Mouse (Mus musculus): Measurements from ENCODE around the gene Ttc28.

Gene Ttc28

DNA sequence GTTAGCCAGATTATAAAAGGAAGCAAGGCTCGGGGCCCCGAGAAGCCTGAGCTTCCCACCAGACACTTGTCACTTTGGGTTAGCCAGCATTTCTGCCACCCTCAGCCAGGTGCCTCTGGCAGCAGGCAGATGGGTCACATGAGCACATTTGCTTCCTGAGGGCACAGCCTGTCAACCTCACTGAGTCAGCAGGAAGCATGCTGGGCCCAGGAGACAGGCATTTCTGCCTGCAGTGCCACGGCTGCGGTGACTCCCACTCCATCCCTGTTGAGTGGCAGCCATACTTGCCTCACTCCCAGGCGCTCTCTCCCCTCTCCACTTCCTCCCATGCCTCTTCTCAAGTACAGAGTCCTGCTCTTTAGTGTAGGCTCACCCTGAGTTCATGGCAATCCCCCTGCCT is 395.3 kb downstream of the Ttc28 start:
- DNase-seq (ENCODE audit: low spot score in 2 of 2), result no peak

DNA sequence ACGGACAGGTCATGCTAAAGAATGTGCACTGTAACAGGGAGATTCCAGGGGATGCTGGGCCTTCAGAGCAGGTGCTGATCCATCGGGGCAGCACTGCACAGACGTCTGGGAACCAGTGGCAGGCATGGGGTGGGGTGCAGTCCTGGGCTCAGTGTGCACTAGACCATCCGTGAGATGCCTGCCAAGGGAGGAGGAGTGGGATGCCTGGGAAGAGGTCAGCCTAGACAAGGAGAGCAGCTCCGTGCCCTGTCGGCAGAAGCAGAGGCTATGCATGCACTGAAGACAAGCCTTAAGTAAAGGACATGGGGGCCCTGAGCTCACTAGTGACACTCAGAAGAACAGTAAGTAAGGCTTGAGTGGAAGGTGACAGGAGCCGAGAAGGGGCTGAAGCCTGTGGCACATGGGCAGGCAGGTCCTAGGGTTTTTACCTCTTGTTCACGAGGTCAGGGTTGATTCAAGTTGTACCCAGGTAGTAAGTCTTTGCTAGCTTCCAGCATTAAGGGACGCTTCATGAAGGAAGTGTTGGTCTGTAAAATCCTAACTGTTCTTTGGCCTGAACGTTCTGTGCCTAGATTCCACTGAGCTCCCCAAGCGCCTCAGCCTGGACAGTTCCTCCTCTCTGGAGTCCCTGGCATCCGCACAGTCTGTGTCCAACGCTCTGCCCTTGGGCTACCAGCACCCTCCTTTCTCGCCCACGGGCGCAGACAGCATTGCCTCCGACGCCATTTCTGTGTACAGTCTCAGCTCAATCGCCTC is 405.0 kb downstream of the Ttc28 start:
- no peak for DNase-seq (ENCODE audit: low spot score in 2 of 2)

DNA sequence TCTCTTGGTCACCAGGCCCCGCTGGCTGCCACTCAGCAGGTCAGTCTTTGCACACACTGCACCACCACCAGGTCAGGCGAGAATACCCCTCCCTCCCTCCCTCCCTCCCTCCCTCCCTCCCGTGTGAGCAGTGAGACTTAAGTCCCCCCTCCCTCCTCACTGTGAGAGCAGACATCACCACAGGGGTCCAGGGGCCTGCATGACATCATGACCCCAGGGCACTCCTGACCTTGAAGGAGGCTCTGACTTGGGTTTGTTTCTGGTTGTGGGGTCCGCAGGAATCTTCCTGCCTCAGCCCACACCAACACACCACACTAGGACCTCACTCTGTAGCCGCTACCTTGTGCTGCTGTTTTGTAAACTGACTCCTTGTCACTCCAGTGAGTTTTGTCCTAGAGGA is 408.0 kb downstream of the Ttc28 start:
- DNase-seq (ENCODE audit: low spot score in 2 of 2), result no peak

- DNase-seq (ENCODE audit: low spot score in 2 of 2), result no peak
Observed at GRCm38 (mm10) chr5:111288486-111288885, 408.9 kb downstream of the Ttc28 start.

DNA sequence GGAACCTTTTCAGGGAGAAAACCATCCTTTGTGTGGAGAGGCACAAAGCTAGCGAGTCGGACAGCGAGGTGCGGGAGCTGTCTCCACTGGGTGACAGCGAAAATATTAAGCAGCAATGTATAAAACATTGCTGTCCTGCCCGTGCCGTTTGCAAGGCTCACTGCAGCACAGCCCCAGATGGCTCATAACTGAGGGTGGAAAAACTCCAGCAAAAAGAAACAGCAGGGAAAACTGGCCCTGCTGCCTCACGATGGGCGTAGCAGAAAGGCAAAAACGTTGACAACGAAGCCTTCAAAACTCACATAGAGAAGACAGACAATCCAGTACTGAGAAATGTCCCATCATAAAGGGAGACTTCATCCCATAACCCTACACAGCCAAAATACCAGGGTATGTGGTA is 410.5 kb downstream of the Ttc28 start:
- DNase-seq (ENCODE audit: low spot score in 2 of 2), result no peak

DNA sequence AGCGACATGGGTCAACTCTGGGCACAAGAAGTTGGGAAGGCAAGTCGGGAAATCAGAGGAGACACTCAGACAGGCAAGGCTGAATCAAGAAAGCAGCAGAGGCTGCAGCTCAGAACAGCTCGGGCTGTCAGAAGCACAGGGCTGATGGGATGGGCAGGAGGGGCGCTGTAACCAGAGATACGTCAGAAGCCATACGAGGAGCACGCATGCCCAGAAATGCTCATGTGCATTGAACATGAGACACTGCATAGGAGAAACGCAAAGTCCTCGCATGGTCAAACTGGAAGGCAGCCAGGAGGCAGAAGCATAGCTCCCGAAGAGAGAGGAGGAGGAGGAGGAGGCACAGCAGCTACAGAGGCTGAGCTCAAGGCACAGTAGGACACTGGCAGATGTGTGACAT is 412.0 kb downstream of the Ttc28 start:
- DNase-seq (ENCODE audit: low spot score in 2 of 2), result no peak

DNA sequence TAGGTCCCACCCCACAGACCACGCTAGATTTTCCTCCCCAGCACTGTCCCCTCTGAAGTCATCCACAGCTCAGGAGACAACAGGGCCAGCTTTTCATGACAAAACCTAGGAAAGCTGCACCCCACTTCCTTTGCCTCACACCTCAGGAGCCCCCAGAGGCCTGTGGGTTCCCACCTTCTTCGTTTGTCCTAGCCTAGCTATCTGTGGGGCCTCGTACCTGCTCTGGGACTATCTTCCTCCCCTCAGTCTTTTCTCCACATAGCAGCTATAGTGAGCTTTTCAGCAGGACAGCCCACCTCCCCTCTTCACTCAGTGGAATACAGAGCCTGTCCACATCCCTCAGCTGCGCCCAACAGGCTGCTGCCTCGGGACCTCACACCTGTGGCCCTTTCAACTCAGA is 418.2 kb downstream of the Ttc28 start:
- no peak for DNase-seq (ENCODE audit: low spot score in 2 of 2)

GRCm38 (mm10) chr5:111298706-111299105 is 419.1 kb downstream of the Ttc28 start:
- DNase-seq (ENCODE audit: low spot score in 2 of 2), result peak in 1 of 2 experiments; percentile 3

DNA sequence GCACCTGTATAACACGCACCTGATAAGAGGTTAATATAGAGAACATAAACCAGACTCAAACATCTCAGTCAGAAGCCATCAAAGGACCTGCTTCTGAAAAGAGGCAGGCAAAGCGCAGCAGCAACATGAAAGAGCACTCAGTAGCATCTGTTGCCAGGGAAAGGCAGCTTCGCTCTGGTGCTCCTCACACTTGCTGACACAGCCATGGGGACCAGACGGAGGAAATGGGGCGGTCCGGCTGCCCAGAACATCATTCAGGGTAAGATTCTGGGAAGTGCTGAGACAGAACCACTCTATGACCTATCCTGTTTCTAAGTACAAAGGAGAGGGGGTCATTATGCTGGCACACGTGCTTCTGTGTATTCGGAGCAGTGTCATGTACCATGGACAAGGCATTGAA is 421.2 kb downstream of the Ttc28 start:
- DNase-seq (ENCODE audit: low spot score in 2 of 2), result no peak

DNA sequence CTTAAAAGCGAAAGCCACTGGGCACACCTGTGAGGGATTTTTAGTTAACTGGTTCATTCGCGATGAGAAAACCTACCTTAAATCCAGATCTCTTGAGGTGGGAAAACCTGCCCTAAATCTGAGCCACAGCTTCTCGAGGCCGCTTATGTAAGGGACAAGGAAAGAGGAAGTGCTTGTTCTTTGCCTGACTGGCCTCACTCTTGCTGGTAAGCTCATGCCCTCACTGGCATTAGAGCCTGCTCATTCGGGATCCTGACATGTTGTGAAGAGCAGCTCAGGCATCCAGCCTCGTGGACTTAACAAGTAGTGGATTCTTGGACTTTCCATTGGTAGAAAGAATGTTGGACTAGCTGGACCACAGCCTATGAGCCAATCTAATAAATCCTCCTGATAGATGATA is 422.1 kb downstream of the Ttc28 start:
- no peak for DNase-seq (ENCODE audit: low spot score in 2 of 2)

DNA sequence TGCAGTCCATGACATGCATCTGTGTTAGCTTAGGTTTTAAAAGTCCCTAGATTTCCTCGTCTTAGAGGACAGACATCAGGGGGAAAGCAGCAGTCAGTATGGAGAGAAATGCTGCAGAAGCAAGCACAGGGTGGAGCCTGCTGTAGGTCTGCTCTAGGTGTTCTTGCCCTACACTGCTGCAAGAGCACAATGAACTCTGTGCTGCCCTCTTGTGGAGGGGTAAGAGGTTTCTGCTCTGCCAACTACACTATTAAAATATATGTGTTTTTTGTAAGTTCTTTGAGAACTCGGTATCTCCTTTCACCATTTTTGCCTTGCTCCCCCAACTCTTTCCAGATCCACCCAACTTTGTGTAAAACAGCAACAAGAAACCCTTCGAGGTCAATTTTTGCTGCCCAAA is 425.1 kb downstream of the Ttc28 start:
- DNase-seq (ENCODE audit: low spot score in 2 of 2), result no peak

- DNase-seq (ENCODE audit: low spot score in 2 of 2), result no peak
Observed at GRCm38 (mm10) chr5:111310185-111310584, 430.6 kb downstream of the Ttc28 start.

DNA sequence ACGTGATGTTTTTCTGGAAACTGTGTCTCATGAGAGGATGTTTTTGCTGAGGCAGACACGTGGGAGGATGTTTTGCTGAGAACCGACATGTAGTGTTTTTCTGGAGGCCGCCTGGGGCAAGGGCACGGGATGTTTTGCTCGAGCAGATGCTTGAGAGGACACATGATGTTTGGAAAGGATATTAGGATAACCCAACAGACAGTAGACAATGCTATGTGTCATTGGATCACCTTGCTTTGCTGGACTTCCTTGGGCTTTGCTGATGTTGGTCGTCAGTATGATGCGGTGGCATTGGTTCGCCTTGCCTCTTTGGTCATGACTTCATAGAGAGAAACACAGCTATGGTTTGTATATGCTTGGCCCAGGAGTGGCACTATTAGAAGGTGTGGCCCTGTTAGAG is 434.2 kb downstream of the Ttc28 start:
- DNase-seq (ENCODE audit: low spot score in 2 of 2), result no peak

GRCm38 (mm10) chr5:111315061-111315460 is 435.5 kb downstream of the Ttc28 start:
- DNase-seq (ENCODE audit: low spot score in 2 of 2), result no peak

DNA sequence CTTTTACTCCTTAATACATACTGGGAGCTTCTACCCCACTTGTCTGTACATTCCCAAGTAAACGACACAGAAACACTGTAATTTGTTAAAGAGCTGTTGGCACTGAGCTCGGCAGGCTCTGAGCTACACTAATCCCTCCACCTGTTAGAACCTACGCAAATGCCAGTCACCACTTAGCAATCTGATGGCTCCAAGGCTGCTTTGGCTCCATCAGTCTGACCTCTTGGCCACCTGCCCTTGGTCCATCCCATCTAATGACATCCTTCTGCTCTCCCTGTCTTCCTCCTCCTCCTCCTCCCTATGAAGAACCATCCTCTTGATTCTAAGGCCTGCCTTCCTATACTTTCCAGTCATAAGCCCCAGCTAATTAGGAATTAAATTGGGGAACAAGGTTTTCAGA is 437.9 kb downstream of the Ttc28 start:
- DNase-seq (ENCODE audit: low spot score in 2 of 2), result no peak

DNA sequence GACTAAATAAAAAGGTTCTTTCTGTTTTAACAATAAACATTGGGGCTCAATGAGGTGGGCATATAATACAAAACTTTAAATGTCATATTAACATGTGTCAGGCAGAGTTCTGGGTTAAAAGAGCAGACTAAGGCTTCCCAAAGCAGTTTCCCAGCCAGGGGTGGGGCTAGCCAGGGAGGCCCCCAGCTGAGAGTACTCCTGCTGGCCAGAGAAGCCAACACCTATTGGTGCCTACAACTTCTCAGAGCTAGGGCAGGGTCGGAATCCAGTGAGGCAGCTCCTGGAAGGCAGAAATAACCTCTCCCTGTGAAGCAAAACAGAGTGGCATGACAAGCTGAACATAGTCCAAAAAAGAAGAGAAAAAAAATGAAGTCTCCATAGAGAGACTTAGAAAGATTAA is 439.3 kb downstream of the Ttc28 start:
- DNase-seq (ENCODE audit: low spot score in 2 of 2), result no peak

DNA sequence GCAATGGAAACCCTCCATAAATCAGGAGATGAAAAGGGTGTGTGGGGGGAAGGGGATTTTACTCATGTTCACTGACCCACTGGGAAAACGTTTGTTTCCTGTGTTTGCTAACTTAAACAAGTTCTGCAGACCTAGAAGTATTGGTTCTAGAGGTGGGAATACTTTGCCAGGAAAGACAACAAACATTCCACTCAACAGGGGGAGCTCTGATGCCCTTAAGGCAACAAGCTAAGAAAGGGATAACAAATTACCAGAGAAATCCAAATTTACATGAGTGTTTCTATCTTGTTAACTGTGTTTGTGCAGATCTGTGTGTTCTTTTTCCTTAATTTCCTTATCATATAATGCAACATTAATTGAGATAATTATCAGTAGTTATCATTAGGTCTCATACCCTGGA is 446.2 kb downstream of the Ttc28 start:
- no peak for DNase-seq (ENCODE audit: low spot score in 2 of 2)

DNA sequence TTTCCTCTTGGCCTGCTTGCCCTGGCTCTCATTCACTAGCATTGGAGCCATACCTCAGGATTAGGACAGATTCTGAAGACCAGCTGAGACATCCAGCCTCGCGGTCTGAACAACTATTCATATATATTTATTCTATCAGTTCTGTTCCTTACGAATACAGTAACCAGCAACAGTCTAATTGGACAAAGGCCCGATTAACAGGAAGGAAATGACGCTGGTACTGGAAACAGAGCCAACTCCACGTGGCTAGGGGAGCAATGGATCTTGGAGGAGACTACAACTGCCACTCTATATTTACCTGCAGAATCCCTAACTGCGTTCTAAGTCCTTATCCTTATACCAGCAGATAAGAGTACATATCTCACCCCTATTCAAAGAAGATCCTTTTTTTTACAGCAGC is 447.8 kb downstream of the Ttc28 start:
- no peak for DNase-seq (ENCODE audit: low spot score in 2 of 2)

DNA sequence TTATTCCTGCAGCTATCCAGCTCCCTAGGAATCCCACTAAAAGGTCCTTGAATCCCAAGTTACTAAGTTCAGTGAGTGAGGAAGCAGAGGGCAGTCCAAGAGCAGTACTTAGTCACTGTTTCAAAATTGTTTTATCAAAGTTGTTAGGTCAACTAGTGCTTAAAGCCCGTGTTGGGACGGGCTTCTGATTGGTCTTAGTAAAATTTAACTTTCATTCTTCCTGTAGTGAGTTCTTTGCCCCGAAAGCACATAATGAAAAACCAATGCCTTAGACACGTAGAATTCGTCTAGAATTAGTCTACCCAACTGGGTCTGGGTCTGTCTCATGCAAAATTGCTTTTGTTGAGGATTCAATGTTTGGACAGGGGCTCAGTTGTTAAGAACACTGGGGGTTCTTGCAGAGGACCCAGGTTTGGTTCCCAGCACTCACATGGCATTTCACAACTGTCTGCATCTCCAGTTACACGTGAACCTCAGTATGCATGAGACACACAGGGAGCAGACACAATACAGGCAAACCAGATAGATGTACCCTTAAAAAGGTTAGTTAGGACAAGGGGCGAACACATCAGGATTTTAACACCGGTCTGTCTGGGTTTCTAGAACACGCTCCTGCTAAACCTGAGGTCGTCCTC is 450.3 kb downstream of the Ttc28 start:
- DNase-seq (ENCODE audit: low spot score in 2 of 2), result no peak

DNA sequence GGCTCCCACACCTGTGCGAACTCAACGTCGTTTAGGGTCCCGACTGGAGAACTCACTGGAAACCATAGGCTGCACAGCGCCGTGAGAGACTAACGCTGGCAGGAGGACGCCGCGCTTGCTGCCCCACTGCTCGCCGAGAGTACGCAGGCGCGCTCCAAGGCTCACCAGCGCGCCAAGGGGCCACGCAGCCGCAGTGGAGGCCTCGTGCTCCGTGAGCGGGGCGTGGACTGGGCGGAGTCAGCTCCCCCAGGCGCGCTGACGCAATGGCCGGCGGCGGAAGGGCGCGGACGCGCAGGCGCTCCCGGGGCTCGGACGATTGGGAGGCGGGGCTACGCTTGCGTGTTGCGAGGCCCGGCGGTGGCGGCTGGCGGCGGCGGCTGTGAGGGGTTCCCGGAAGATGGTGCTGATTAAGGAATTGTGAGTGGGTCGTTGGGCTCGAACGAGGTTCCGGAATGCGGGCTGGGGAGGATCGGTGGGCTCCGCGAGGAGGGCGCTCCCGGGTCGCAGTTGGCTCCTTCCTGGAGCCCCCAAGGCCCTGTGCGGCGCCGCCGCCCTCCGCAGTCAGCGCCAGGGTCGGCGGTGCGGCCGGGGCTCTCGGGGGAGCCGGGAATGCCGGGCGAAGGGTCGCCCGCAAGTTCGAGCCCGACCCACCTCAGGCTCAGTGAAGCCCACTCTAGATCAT is 451.0 kb downstream of the Ttc28 start, which contains the start of gene Pitpnb:
Gene Pitpnb (plus strand): TSS at position 347 of the 682 bp plus-strand sequence.
- DNase-seq (ENCODE audit: low spot score in 2 of 2), result peak; percentile 98 to 99

GRCm38 (mm10) chr5:111331099-111331435 is 451.5 kb downstream of the Ttc28 start:
- DNase-seq (ENCODE audit: low spot score in 2 of 2), result no peak

DNA sequence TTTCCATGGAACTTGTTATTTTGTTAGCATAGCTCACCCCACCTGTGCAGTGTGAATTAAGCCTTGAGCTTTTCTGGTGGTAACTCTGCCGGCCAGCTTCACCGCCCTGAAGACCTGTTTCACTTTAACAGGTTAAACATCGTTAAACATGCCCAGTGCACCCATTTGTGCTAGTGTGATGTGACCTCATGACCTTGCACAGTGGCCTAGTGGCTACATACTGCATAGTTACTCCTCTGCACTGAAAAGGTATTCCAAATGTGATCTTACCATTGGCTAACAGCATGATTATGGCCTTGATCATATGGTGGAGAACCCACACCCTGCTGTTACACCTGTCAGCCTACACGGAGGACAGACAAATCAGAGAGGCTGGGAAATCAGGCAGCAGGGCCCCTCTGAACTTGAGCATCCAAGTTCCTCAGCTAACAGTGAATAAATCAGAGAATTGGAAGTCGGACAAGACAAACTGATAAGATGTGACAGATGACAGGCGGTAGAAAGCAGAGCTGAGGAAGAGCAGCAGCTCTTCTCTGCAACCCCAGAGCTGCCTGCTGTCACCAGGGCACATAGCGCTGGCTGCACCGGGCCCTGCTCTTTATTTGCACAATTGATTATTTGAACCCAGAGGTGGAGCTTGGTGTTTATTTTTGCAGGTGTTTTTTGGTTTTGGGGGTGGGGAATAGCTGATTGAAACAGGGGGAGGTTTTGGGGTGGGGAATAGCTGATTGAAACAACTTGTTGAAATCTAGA is 456.5 kb downstream of the Ttc28 start:
- no peak for DNase-seq (ENCODE audit: low spot score in 2 of 2)
